Mouse (Mus musculus): Measurements from ENCODE around the gene Srgap1. TPM values are rescaled to one million over a fixed set of nuclear protein-coding genes. Genes with fewer than 3 reads are reported as not detected.

The Srgap1 gene
- total RNA-seq, 2 experiments from 2014 or later, result 70.8 to 73.6 TPM

Other genes starting within 250 kb of the Srgap1 start
- 10 to 100 TPM; 47.5 to 51.9 TPM for gene Rxylt1, start 50.1 kb upstream of the Srgap1 start, total RNA-seq (2021)